Mouse (Mus musculus) midbrain, embryonic 13.5 days (tissue): ENCODE data around the gene Pdxdc1. TPM values are rescaled to one million over a fixed set of nuclear protein-coding genes. Genes with fewer than 3 reads are reported as not detected.
"Not testable (repeated sequence)": the region's sequence is repeated elsewhere in the genome, so short reads cannot be mapped to it uniquely, and the experiment has no call there.

Source experiments
- ATAC-seq: fragments of 200-750 bp; cut with Nextera tagmentation; 2 replicates; pipeline ENCODE4 v1.8.0; 2017; ENCODE audit warnings: mild to moderate bottlenecking, moderate TSS enrichment, moderate library complexity
- H3K27ac ChIP-seq: fragments of 300-500 bp; sonication (generic); 2 replicates; pipeline ENCODE4 v1.5.1; 2015; ENCODE audit warnings: inconsistent platforms, mild to moderate bottlenecking, moderate library complexity
- H3K27me3 ChIP-seq: fragments of 300-500 bp; sonication (generic); 2 replicates; pipeline ENCODE4 v1.6.1; 2015; ENCODE audit warnings: mild to moderate bottlenecking, inconsistent platforms
- H3K36me3 ChIP-seq: fragments of 300-500 bp; sonication (generic); 2 replicates; pipeline ENCODE4 v1.6.1; 2015; ENCODE audit warnings: mild to moderate bottlenecking, inconsistent platforms
- H3K4me1 ChIP-seq: fragments of 300-500 bp; sonication (generic); replicated peaks from 2 replicates; pipeline ENCODE4 v1.6.1; 2015; ENCODE audit warnings: inconsistent platforms
- H3K4me2 ChIP-seq: fragments of 300-500 bp; sonication (generic); replicated peaks from 2 replicates; pipeline ENCODE4 v1.6.1; 2015; ENCODE audit warnings: moderate library complexity, mild to moderate bottlenecking, inconsistent platforms
- H3K4me3 ChIP-seq: fragments of 300-500 bp; sonication (generic); replicated peaks from 2 replicates; pipeline ENCODE4 v1.5.1; 2015; ENCODE audit warnings: mild to moderate bottlenecking, inconsistent platforms
- H3K9ac ChIP-seq: fragments of 300-500 bp; sonication (generic); replicated peaks from 2 replicates; pipeline ENCODE4 v1.6.1; 2015; ENCODE audit warnings: mild to moderate bottlenecking, inconsistent platforms
- H3K9me3 ChIP-seq: fragments of 300-500 bp; sonication (generic); 2 replicates; pipeline ENCODE4 v1.6.1; 2016; ENCODE audit warnings: mild to moderate bottlenecking, inconsistent platforms
- WGBS: fragments of 180-500 bp; shearing (Covaris S2); methylation state at CpG from one replicate; pipeline ENCODE4 v1.1.7; 2015; 5-methylcytosine and 5-hydroxymethylcytosine counted together
- microRNA-seq: library from miRNA; unstranded; fragments of <30 nt; microRNA quantifications from one replicate; pipeline ENCODE4, GENCODE M21; 2016
- polyA plus RNA-seq: library from polyadenylated mRNA; unstranded; fragments of >200 nt; fragmentation: Nextera tagmentation; extraction: Ambion mirVana; gene quantifications from 2 replicates; pipeline ENCODE4 v1.2.1, GENCODE M21; 2015

The Pdxdc1 gene
- polyA plus RNA-seq, 1 experiment from 2014 or later = 68.7 TPM

- H3K36me3 ChIP-seq = peaks cover 88% of the 10 kb centered on the region
- H3K9me3 ChIP-seq = no peaks in the 10 kb centered on the region
- WGBS = 96% methylated on average over 4 of the region's 4 CpGs
- H3K4me3 ChIP-seq = no peak overlapping the region
- no peak for ATAC-seq
- no peak overlapping the region for H3K4me2 ChIP-seq
- no peaks in the 10 kb centered on the region for H3K27me3 ChIP-seq
- no peaks in the 10 kb centered on the region for H3K4me1 ChIP-seq
- H3K9ac ChIP-seq = no peak overlapping the region
- no peak overlapping the region for H3K27ac ChIP-seq
These were observed 101.7 kb downstream of the Pdxdc1 start for GRCm38 (mm10) chr16:13801231-13801630.

GRCm38 (mm10) chr16:13796746-13797175, 106.2 kb downstream of the Pdxdc1 start:
- Histone ChIP-seq H3K27me3 (no peaks in the 10 kb centered on the region), H3K4me3 (no peak overlapping the region), H3K9ac (no peak overlapping the region), H3K9me3 (no peaks in the 10 kb centered on the region), H3K36me3 (peaks cover 90% of the 10 kb centered on the region), H3K4me2 (no peak overlapping the region), H3K4me1 (no peaks in the 10 kb centered on the region), H3K27ac (no peak overlapping the region)
- WGBS = 98% methylated on average over 5 of the region's 5 CpGs
- no peak for ATAC-seq

- WGBS = 94% methylated on average over 2 of the region's 2 CpGs
- peaks cover 90% of the 10 kb centered on the region for H3K36me3 ChIP-seq
- ATAC-seq, H3K27me3 ChIP-seq, H3K9ac ChIP-seq, H3K9me3 ChIP-seq, H3K27ac ChIP-seq, H3K4me2 ChIP-seq, H3K4me3 ChIP-seq, H3K4me1 ChIP-seq: not testable (repeated sequence)
These were observed 109.5 kb downstream of the Pdxdc1 start for GRCm38 (mm10) chr16:13793441-13793840.

- Histone ChIP-seq H3K36me3 (peaks cover 70% of the 10 kb centered on the region), H3K9ac (no peak overlapping the region), H3K4me2 (no peak overlapping the region), H3K4me3 (no peak overlapping the region), H3K27me3 (no peaks in the 10 kb centered on the region), H3K27ac (no peak overlapping the region), H3K4me1 (peaks cover 14% of the 10 kb centered on the region), H3K9me3 (no peaks in the 10 kb centered on the region)
- ATAC-seq = no peak
- WGBS = 84% methylated on average over 3 of the region's 3 CpGs
These were observed 117.0 kb downstream of the Pdxdc1 start for GRCm38 (mm10) chr16:13785932-13786331.

Small RNAs within 50 kb of the gene (microRNA-seq; reads per million reads assigned to microRNA genes)
- gene Gm27734 = not detected

Other genes with a start within 250 kb of the Pdxdc1 start
- gene Parn, start 235.0 kb downstream of the Pdxdc1 start, polyA plus RNA-seq = 37.7 and 39.9 TPM in 2 replicates
- gene Bfar, start 231.3 kb downstream of the Pdxdc1 start, polyA plus RNA-seq = 53.7 and 54.5 TPM in 2 replicates
- gene 3110001I22Rik, start 231.2 kb downstream of the Pdxdc1 start, polyA plus RNA-seq = 8.9 and 9.0 TPM in 2 replicates
- gene Pla2g10, start 172.1 kb downstream of the Pdxdc1 start, polyA plus RNA-seq = 0.21 and 0.47 TPM in 2 replicates
- gene Rrn3, start 122.4 kb downstream of the Pdxdc1 start, polyA plus RNA-seq = 123 and 130 TPM in 2 replicates
- gene Ntan1, start 84.3 kb downstream of the Pdxdc1 start, polyA plus RNA-seq = 217 and 231 TPM in 2 replicates
- gene Mpv17l, start within 50 bp of the Pdxdc1 start, polyA plus RNA-seq = 9.3 and 11.7 TPM in 2 replicates
- 111 and 122 TPM in 2 replicates for gene 2900011O08Rik, start 83.5 kb upstream of the Pdxdc1 start, polyA plus RNA-seq
- 1.9 and 2.0 TPM in 2 replicates for gene Ifitm7, start 83.8 kb upstream of the Pdxdc1 start, polyA plus RNA-seq